Mouse (Mus musculus): ENCODE data around the gene Sema4c. TPM values are rescaled to one million over a fixed set of nuclear protein-coding genes. Genes with fewer than 3 reads are reported as not detected.

Gene Sema4c
- polyA plus RNA-seq, 1 experiment from 2014 or later = 6.9 TPM

DNA sequence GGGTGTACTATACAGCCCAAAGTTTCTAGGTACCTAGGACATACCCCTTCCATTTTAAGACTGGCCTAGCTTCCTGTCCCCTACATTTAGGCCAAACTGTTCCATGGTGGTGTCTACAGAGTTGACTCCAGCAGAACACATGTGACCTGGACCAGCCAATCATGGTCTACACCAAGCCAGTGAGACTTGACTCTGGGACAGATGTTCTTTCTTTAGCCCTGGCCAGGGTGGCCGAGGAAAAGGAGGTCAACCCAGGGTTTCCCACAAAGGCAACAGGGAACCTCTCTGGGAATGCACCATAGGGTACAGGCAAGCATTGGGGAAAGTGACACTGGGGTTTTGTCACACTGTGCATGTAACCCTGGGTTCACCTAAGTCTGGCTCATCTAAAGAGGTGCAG lies 14.6 kb upstream of the Sema4c start:
- Histone ChIP-seq H3K4me1 (ENCODE audit: control insufficient read depth, insufficient read depth, low read length) (peaks cover 4% of the 10 kb centered on the region; the same call in 1 of the 2 replicates), H3K9ac (ENCODE audit: low read length) (no peak overlapping the region), H3K4me2 (ENCODE audit: low read length) (no peak overlapping the region), H3K9me3 (replicated peaks; ENCODE audit: control insufficient read depth, low read length) (no peaks in the 10 kb centered on the region), H3K36me3 (ENCODE audit: control insufficient read depth, insufficient read depth, low read length) (no peaks in the 10 kb centered on the region), H3K27me3 (replicated peaks; ENCODE audit: control insufficient read depth, insufficient read depth, low read length) (0 out of 2 replicates have a peak, but pooled peaks cover 5% of the 10 kb centered on the region), H3K4me3 (ENCODE audit: low read depth, low read length) (no peak overlapping the region), H3K27ac (ENCODE audit: low read depth, low read length) (no peak overlapping the region)
- no peak for ATAC-seq
- WGBS = 71% methylated on average over 1 of the region's 1 CpGs
- DNase-seq (ENCODE audit: low spot score) = no peak

DNA sequence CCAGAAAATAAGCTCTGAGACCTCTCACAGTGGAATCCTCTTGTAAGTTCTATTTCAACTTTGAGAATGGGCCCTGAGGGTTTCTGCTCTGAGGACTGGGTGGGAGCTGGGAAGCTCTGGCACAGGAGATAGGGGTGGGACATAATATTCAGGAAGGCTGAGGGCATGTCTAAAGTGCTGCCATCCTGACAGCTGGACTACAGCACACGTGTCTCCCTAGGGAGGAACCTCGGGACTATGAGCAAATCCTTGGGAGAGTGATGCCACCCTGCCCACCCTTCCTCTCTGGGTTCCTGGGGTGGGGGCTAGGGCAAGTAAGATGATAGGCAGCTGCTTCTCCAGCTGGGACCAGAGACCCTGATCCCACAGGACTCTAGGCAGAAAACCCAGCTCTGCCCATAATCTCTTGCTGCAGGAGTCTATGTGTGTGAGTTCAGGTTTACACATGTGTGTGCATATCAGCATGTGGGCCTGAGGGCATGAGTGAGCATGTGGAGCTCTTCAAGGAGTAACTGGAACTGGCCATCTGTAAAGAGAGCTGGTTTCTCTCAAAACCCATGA lies 14.1 kb upstream of the Sema4c start:
- H3K9ac ChIP-seq (ENCODE audit: low read length) = no peak overlapping the region
- H3K36me3 ChIP-seq (ENCODE audit: control insufficient read depth, insufficient read depth, low read length) = no peaks in the 10 kb centered on the region
- 0 out of 2 replicates have a peak, but pooled peaks cover under 1% of the 10 kb centered on the region for H3K27me3 ChIP-seq (replicated peaks; ENCODE audit: control insufficient read depth, insufficient read depth, low read length)
- no peak overlapping the region for H3K4me2 ChIP-seq (ENCODE audit: low read length)
- ATAC-seq = no peak
- H3K4me1 ChIP-seq (ENCODE audit: control insufficient read depth, insufficient read depth, low read length) = peaks cover 4% of the 10 kb centered on the region; the same call in 1 of the 2 replicates
- WGBS = 72% methylated on average over 2 of the region's 2 CpGs
- no peak for DNase-seq (ENCODE audit: low spot score)
- no peak overlapping the region for H3K4me3 ChIP-seq (ENCODE audit: low read depth, low read length)
- H3K9me3 ChIP-seq (replicated peaks; ENCODE audit: control insufficient read depth, low read length) = no peaks in the 10 kb centered on the region
- 0 out of 2 replicates have a peak overlapping the region, but pooled peaks have one; percentile 5 for H3K27ac ChIP-seq (ENCODE audit: low read depth, low read length)

DNA sequence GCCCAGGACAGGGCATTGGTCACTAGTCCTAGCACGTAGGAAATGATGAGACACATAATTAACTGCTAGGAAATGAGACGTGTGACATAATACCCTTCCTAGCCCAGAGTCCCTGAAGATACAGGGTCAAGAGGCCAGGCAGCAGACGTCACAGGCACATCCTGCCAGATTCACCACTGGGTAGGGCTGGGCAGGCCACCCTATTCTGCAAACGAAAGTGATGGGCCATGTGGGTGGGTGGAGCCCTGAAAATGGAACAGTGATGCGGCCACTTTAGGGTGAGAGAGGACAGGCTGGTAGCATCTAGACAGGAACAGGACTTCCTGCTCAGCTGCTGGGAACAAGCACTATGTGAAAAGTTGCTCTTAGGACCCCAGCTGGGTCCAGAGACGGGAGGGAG lies 13.5 kb upstream of the Sema4c start:
- ATAC-seq (no peak), DNase-seq (ENCODE audit: low spot score) (no peak)
- WGBS = 60% methylated on average over 6 of the region's 6 CpGs
- H3K9me3 ChIP-seq (replicated peaks; ENCODE audit: control insufficient read depth, low read length) = no peaks in the 10 kb centered on the region
- no peak overlapping the region for H3K4me2 ChIP-seq (ENCODE audit: low read length)
- no peaks in the 10 kb centered on the region for H3K36me3 ChIP-seq (ENCODE audit: control insufficient read depth, insufficient read depth, low read length)
- H3K27me3 ChIP-seq (replicated peaks; ENCODE audit: control insufficient read depth, insufficient read depth, low read length) = no peaks in the 10 kb centered on the region
- H3K4me3 ChIP-seq (ENCODE audit: low read depth, low read length) = no peak overlapping the region
- no peak overlapping the region for H3K27ac ChIP-seq (ENCODE audit: low read depth, low read length)
- peaks cover 4% of the 10 kb centered on the region; the same call in 1 of the 2 replicates for H3K4me1 ChIP-seq (ENCODE audit: control insufficient read depth, insufficient read depth, low read length)
- no peak overlapping the region for H3K9ac ChIP-seq (ENCODE audit: low read length)

DNA sequence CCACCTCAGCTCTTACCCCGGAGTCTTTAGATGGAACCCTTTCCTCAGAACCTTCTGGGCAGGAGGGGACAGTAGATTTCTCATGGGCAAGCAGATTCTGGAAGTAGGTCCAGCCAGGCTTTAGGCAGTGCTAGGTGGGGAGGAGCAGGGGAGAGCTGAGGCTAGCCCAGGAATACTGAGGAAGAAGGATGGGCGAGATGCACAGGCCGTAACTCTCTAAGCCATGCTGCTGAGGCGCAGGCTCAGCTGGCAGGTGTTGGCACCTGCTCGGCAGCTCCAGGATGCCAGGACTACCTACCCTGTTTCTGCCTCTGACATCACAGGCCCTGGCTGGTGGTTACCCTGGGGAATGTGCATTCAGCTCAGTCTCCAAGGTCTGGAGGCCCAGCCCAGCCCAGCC lies 12.2 kb upstream of the Sema4c start:
- no peak for DNase-seq (ENCODE audit: low spot score)
- Histone ChIP-seq H3K4me1 (ENCODE audit: control insufficient read depth, insufficient read depth, low read length) (peaks cover 4% of the 10 kb centered on the region; the same call in 1 of the 2 replicates), H3K36me3 (ENCODE audit: control insufficient read depth, insufficient read depth, low read length) (no peaks in the 10 kb centered on the region), H3K9ac (ENCODE audit: low read length) (no peak overlapping the region), H3K4me3 (ENCODE audit: low read depth, low read length) (no peak overlapping the region), H3K27ac (ENCODE audit: low read depth, low read length) (no peak overlapping the region), H3K27me3 (replicated peaks; ENCODE audit: control insufficient read depth, insufficient read depth, low read length) (no peaks in the 10 kb centered on the region), H3K4me2 (ENCODE audit: low read length) (no peak overlapping the region), H3K9me3 (replicated peaks; ENCODE audit: control insufficient read depth, low read length) (no peaks in the 10 kb centered on the region)
- ATAC-seq = no peak
- 90% methylated on average over 5 of the region's 5 CpGs for whole genome bisulfite sequencing

DNA sequence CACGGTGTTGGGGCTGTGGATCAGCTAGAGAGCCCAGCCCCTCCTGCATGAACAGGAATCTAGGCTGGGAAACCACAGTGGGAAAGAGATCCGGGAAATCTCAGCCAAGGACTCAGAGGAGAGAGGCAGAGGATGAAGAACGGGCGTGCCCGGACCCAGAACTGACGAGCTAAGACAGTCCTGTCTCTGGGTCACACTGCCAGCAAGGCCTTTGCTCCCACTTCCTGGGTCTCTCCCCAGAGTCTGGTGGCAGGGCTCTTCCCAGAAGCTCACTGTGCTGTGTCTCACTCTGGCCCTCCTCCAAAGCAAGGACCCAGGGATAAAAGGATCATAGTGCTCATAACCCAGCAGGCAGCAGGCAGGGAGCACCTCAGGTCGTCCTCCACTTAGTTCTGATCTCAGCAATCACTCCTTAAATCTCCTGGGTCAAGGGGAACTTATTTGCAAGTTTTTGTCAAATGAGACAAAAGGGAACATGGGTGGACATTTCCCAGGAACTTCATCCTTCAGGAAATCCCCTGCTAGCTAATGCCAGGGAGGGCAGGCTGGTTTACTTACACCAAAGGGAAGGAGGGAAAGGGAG lies 11.6 kb upstream of the Sema4c start:
- no peak for ATAC-seq
- H3K9ac ChIP-seq (ENCODE audit: low read length) = no peak overlapping the region
- no peak overlapping the region for H3K27ac ChIP-seq (ENCODE audit: low read depth, low read length)
- H3K4me3 ChIP-seq (ENCODE audit: low read depth, low read length) = no peak overlapping the region
- no peak for DNase-seq (ENCODE audit: low spot score)
- no peaks in the 10 kb centered on the region for H3K9me3 ChIP-seq (replicated peaks; ENCODE audit: control insufficient read depth, low read length)
- peaks cover 4% of the 10 kb centered on the region; the same call in 1 of the 2 replicates for H3K4me1 ChIP-seq (ENCODE audit: control insufficient read depth, insufficient read depth, low read length)
- no peaks in the 10 kb centered on the region for H3K27me3 ChIP-seq (replicated peaks; ENCODE audit: control insufficient read depth, insufficient read depth, low read length)
- H3K4me2 ChIP-seq (ENCODE audit: low read length) = no peak overlapping the region
- 44% methylated on average over 7 of the region's 7 CpGs for WGBS
- no peaks in the 10 kb centered on the region for H3K36me3 ChIP-seq (ENCODE audit: control insufficient read depth, insufficient read depth, low read length)

DNA sequence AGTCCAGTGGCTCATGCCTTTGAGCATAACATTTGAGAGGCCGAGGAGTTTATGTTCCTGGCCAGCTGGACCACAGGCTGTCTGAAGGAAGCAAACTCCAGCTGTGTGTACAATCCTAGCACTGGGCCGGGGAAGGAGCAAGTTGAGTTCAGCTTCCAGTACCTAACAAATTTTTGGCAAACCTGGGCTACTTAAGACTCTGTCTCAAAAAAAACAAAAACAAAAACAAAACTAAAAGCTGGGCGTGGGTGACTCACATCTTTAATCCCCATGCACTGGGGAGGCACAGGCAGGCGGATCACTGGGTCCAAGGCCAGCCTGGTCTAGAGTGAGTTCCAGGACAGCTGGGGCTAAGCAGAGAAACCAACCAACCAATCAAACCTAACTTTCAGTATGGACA lies 10.6 kb upstream of the Sema4c start:
- Histone ChIP-seq H3K4me2 (ENCODE audit: low read length) (no peak overlapping the region), H3K27me3 (replicated peaks; ENCODE audit: control insufficient read depth, insufficient read depth, low read length) (no peaks in the 10 kb centered on the region), H3K27ac (ENCODE audit: low read depth, low read length) (no peak overlapping the region), H3K9ac (ENCODE audit: low read length) (no peak overlapping the region), H3K9me3 (replicated peaks; ENCODE audit: control insufficient read depth, low read length) (no peaks in the 10 kb centered on the region), H3K4me1 (ENCODE audit: control insufficient read depth, insufficient read depth, low read length) (no peaks in the 10 kb centered on the region), H3K4me3 (ENCODE audit: low read depth, low read length) (no peak overlapping the region), H3K36me3 (ENCODE audit: control insufficient read depth, insufficient read depth, low read length) (no peaks in the 10 kb centered on the region)
- 77% methylated on average over 4 of the region's 4 CpGs for WGBS
- ATAC-seq (no peak), DNase-seq (ENCODE audit: low spot score) (no peak)

DNA sequence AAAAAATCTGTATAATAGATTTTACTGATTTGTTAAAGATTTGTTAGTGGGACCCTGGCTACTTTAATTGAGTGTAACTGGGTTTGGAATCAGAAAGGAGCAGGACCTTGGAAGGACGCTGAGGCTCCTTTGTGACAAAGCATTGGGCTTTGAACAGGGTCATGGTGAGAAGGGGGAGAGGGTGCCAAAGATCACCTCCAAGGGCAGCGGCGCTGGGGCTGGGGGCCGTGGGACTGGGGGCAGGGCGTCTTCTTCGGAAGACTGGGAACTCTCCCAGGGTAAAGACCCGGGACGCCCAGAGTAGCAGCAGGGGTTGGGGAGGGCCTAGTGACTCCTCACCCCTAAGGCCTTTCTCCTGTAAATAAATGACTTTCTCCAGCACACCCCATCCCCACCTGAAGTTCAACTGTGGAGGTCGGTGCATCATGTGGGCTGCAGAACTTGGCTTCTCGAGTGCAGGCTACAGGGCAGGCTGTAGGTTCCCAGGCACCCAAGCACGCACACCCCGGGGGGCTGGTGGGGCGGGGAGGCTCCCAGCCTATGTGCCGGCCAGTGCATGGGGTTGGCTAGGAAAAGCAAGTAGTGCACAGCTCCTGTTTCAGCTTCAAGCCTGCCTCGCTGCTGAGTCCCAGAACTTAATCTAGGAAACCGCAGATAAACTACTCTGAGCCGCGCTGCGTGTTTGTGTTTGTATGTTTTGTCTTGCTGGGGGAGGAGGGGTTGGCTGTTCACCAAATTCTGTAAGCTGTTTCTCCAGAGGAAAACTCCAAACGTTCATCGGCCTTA lies 9.9 kb upstream of the Sema4c start:
- DNase-seq (ENCODE audit: low spot score) = no peak
- no peaks in the 10 kb centered on the region for H3K27me3 ChIP-seq (replicated peaks; ENCODE audit: control insufficient read depth, insufficient read depth, low read length)

DNA sequence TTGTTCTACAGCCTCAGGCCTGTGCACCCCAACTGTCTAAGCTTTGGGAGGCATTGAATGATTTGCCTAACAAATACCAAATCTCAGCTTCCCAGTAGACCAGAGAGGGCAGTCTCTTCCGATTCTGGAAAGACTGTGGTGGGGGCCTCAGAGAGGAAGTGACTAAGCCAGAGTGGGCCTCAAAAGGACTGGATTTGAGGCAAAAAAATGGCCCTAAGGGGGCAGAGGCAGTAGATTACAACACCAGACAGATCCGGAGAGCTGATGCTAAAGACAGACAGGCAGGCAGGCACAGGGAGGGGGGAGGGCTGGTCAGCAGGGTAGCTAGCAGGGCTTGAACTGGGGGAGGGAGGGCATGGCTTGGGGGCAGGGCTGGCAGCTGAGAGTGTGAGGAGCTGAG lies 8.3 kb upstream of the Sema4c start:
- Histone ChIP-seq H3K9ac (ENCODE audit: low read length) (no peak overlapping the region), H3K4me2 (ENCODE audit: low read length) (no peak overlapping the region), H3K4me1 (ENCODE audit: control insufficient read depth, insufficient read depth, low read length) (no peaks in the 10 kb centered on the region), H3K36me3 (ENCODE audit: control insufficient read depth, insufficient read depth, low read length) (no peaks in the 10 kb centered on the region), H3K27me3 (replicated peaks; ENCODE audit: control insufficient read depth, insufficient read depth, low read length) (no peaks in the 10 kb centered on the region), H3K4me3 (ENCODE audit: low read depth, low read length) (no peak overlapping the region), H3K9me3 (replicated peaks; ENCODE audit: control insufficient read depth, low read length) (no peaks in the 10 kb centered on the region), H3K27ac (ENCODE audit: low read depth, low read length) (no peak overlapping the region)
- no peak for DNase-seq (ENCODE audit: low spot score)
- WGBS = 10% methylated on average over 2 of the region's 2 CpGs
- no peak for ATAC-seq

More for the DNA sequence above, 9.9 kb upstream of the Sema4c start:
- no peaks in the 10 kb centered on the region for H3K9me3 ChIP-seq (replicated peaks; ENCODE audit: control insufficient read depth, low read length)
- no peak overlapping the region for H3K27ac ChIP-seq (ENCODE audit: low read depth, low read length)
- WGBS = 43% methylated on average over 21 of the region's 21 CpGs
- H3K9ac ChIP-seq (ENCODE audit: low read length) = no peak overlapping the region
- no peaks in the 10 kb centered on the region for H3K4me1 ChIP-seq (ENCODE audit: control insufficient read depth, insufficient read depth, low read length)
- no peak overlapping the region for H3K4me3 ChIP-seq (ENCODE audit: low read depth, low read length)
- no peak for ATAC-seq
- H3K4me2 ChIP-seq (ENCODE audit: low read length) = no peak overlapping the region
- no peaks in the 10 kb centered on the region for H3K36me3 ChIP-seq (ENCODE audit: control insufficient read depth, insufficient read depth, low read length)

DNA sequence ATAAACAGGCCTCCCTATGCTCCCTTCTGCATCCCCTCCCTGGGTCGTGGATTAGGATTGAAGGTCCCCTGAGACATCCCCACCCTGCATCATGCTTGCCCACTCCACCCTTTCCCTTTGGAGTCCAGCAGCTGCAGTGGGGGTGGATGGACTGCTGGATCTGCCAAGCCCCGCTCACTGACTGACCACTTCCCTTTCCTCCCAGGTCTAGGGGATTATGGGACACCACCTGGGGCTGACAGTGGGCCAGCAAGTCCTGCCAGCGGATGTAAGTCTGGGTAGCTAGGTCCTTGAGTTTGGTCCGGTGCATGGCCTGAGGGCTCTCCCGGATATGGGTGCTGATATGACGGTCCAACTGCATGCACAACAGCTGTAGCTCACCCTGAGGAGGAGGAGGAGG lies 6.0 kb upstream of the Sema4c start:
- H3K4me2 ChIP-seq (ENCODE audit: low read length) = no peak overlapping the region
- H3K4me1 ChIP-seq (ENCODE audit: control insufficient read depth, insufficient read depth, low read length) = no peaks in the 10 kb centered on the region
- DNase-seq (ENCODE audit: low spot score) = no peak
- H3K9ac ChIP-seq (ENCODE audit: low read length) = no peak overlapping the region
- no peaks in the 10 kb centered on the region for H3K9me3 ChIP-seq (replicated peaks; ENCODE audit: control insufficient read depth, low read length)
- no peak overlapping the region for H3K27ac ChIP-seq (ENCODE audit: low read depth, low read length)
- 76% methylated on average over 6 of the region's 6 CpGs for WGBS
- H3K4me3 ChIP-seq (ENCODE audit: low read depth, low read length) = no peak overlapping the region
- ATAC-seq = no peak
- no peaks in the 10 kb centered on the region for H3K36me3 ChIP-seq (ENCODE audit: control insufficient read depth, insufficient read depth, low read length)
- H3K27me3 ChIP-seq (replicated peaks; ENCODE audit: control insufficient read depth, insufficient read depth, low read length) = no peaks in the 10 kb centered on the region

Measured in forebrain, embryonic 14.5 days (tissue).